Mouse (Mus musculus) liver, embryonic 14.5 days (tissue): Measurements from ENCODE around the gene Dock9.
"Not testable (repeated sequence)": the region's sequence is repeated elsewhere in the genome, so short reads cannot be mapped to it uniquely, and the experiment has no call there.

Experiments used
- CTCF ChIP-seq: IDR thresholded peaks from 2 replicates; pipeline ENCODE4 v1.5.1; 2016; ENCODE audit warnings: antibody characterized with exemption, low read depth, control low read depth
- EP300 ChIP-seq: IDR thresholded peaks from 2 replicates; pipeline ENCODE4 v1.6.1; 2016; ENCODE audit warnings: antibody characterized with exemption, low read depth

GRCm38 (mm10) chr14:121714799-121715198 is 82.8 kb downstream of the Dock9 start:
- TF ChIP-seq EP300, CTCF: not testable (repeated sequence)
